Mouse (Mus musculus) hindbrain, postnatal 0 days (tissue): ENCODE measurements around the gene Nfil3. TPM values are rescaled to one million over a fixed set of nuclear protein-coding genes. Genes with fewer than 3 reads are reported as not detected.
A peak's percentile ranks its signal among the peaks of the same experiment; 100 is the strongest.

Experiments
- ATAC-seq: fragments of 200-750 bp; cut with Nextera tagmentation; 2 replicates; pipeline ENCODE4 v1.8.0; 2017; ENCODE audit warnings: mild to moderate bottlenecking, moderate TSS enrichment, moderate library complexity
- DNase-seq: peaks from one replicate; pipeline ENCODE4 v3.0.0-alpha.2; 2015; ENCODE audit warnings: low spot score
- H3K27ac ChIP-seq: fragments of 300-500 bp; sonication (generic); 2 replicates; pipeline ENCODE4 v1.5.1; 2014; ENCODE audit warnings: mild to moderate bottlenecking
- H3K27me3 ChIP-seq: fragments of 300-500 bp; sonication (generic); 2 replicates; pipeline ENCODE4 v1.6.1; 2014; ENCODE audit warnings: low read length, mixed read lengths; ENCODE audit not compliant: insufficient read depth
- H3K36me3 ChIP-seq: fragments of 300-500 bp; sonication (generic); 2 replicates; pipeline ENCODE4 v1.6.1; 2014; ENCODE audit warnings: low read length, mixed read lengths; ENCODE audit not compliant: insufficient read depth
- H3K4me1 ChIP-seq: fragments of 300-500 bp; sonication (generic); 2 replicates; pipeline ENCODE4 v1.6.1; 2014; ENCODE audit warnings: antibody characterized with exemption, low read length, mixed read lengths; ENCODE audit not compliant: insufficient read depth
- H3K4me2 ChIP-seq: fragments of 300-500 bp; sonication (generic); 2 replicates; pipeline ENCODE4 v1.6.1; 2014; ENCODE audit warnings: low read depth, mild to moderate bottlenecking, low read length, moderate library complexity, mixed read lengths
- H3K4me3 ChIP-seq: fragments of 300-500 bp; sonication (generic); 2 replicates; pipeline ENCODE4 v1.5.1; 2014; ENCODE audit warnings: low read length
- H3K9ac ChIP-seq: fragments of 300-500 bp; sonication (generic); replicated peaks from 2 replicates; pipeline ENCODE4 v1.6.1; 2014; ENCODE audit warnings: mild to moderate bottlenecking, low read length, moderate library complexity, mixed read lengths
- H3K9me3 ChIP-seq: fragments of 300-500 bp; sonication (generic); 2 replicates; pipeline ENCODE4 v1.6.1; 2016; ENCODE audit warnings: low read length, mixed read lengths
- CTCF ChIP-seq: IDR thresholded peaks from 2 replicates; pipeline ENCODE4 v1.5.1; 2016; ENCODE audit warnings: antibody characterized with exemption, control low read depth, low read depth
- WGBS: fragments of 180-500 bp; shearing (Covaris S2); extraction: QIAGEN DNeasy Blood & Tissue Kit; methylation state at CpG from one replicate; pipeline ENCODE4 v1.1.7; 2014; 5-methylcytosine and 5-hydroxymethylcytosine counted together
- polyA plus RNA-seq: library from polyadenylated mRNA; unstranded; fragments of >200 nt; fragmentation: Nextera tagmentation; extraction: Ambion mirVana; gene quantifications from 2 replicates; pipeline ENCODE4 v1.2.1, GENCODE M21; 2015
- total RNA-seq: library from RNA; depleted of rRNA; stranded (reverse); fragments of >200 nt; gene quantifications from 2 replicates; pipeline ENCODE4 v1.2.3, GENCODE M21; 2014

The Nfil3 gene
- total and polyA plus RNA-seq, 2 experiments from 2014 or later: 17.9 to 28.3 TPM

DNA sequence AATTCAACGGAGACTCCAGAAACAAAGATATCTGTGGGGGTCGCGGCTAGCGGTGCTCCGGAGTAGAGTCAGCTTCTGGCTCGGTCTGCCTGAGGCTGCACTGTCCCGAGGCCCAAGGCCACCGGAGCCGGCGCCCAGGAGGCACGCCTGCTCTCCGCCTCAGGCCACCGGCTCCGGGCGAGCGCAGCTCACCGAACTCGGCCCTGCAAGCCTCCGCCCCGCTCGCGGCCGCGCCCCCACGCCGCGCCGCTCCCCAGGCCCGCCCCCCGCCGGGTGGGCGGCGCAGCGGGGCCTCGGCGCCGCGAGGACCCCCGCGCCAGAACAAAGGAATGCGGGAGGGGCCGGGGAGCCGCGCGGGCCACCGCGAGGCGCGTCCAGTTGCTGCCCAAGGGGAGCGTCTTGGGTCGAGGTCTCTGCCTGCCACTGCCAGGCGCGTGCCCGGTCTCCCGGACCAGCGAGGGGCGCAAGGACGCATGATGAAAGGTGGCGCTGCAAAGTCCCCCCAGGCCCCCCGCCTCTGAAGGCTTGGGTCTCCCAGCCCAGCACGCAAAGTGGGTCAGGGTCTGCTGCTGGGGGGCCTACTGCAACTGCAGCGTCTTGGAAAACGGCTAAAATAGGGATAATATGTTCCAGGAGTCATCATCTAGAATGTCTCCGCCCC is 2.4 kb downstream of the Nfil3 start:
- peaks cover 13% of the 10 kb centered on the region; the same call in 1 of the 2 replicates for H3K4me1 ChIP-seq
- peak overlapping the region; percentile 96 for H3K27ac ChIP-seq
- ATAC-seq: 0 out of 2 replicates have a peak, but pooled peaks have one; percentile 10
- peak overlapping the region; percentile 78 for H3K4me2 ChIP-seq
- peak overlapping the region; percentile 95 for H3K9ac ChIP-seq
- no peaks in the 10 kb centered on the region for H3K27me3 ChIP-seq
- no peak for TF ChIP-seq CTCF
- H3K4me3 ChIP-seq: peak overlapping the region; percentile 81
- no peaks in the 10 kb centered on the region for H3K36me3 ChIP-seq
- peak; percentile 60 for DNase-seq
- WGBS: 2% methylated on average over 59 of the region's 64 CpGs
- no peaks in the 10 kb centered on the region for H3K9me3 ChIP-seq

- H3K9me3 ChIP-seq: no peaks in the 10 kb centered on the region
- WGBS: 33% methylated on average over 4 of the region's 4 CpGs
- no peak for TF ChIP-seq CTCF
- H3K4me1 ChIP-seq: peaks cover 13% of the 10 kb centered on the region; the same call in 1 of the 2 replicates
- peak overlapping the region; percentile 78 for H3K4me2 ChIP-seq
- no peaks in the 10 kb centered on the region for H3K36me3 ChIP-seq
- H3K27ac ChIP-seq: peak overlapping the region; percentile 96
- ATAC-seq: no peak
- peak overlapping the region; percentile 81 for H3K4me3 ChIP-seq
- peak overlapping the region; percentile 95 for H3K9ac ChIP-seq
- DNase-seq: no peak
- no peaks in the 10 kb centered on the region for H3K27me3 ChIP-seq
Observed at GRCm38 (mm10) chr13:52977757-52978156, 3.1 kb downstream of the Nfil3 start.

DNA sequence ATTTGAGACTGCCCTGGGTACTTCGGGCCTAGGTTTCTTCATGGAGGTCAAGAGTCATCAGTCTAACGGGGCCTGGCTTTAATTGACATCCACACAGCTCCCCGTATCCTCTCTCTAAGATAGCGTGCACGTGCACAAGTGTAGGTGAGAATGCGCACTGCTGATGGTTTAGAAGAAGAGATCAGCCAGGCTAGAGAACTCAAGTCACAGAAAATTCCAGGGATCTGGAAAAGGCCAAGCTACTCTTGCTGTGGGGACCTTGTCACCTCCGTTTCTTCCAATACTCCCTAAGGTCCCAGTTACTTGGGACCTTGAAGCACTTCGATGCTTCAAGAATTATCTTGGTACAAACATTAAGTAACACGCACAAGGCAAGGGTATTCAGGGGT is 3.7 kb downstream of the Nfil3 start:
- no peaks in the 10 kb centered on the region for H3K9me3 ChIP-seq
- DNase-seq (no peak), ATAC-seq (no peak)
- 72% methylated on average over 9 of the region's 9 CpGs for WGBS
- no peak for TF ChIP-seq CTCF
- peaks cover 12% of the 10 kb centered on the region; the same call in 1 of the 2 replicates for H3K4me1 ChIP-seq
- peak overlapping the region; percentile 95; the same call in 1 of the 2 replicates for H3K9ac ChIP-seq
- peak overlapping the region; percentile 78 for H3K4me2 ChIP-seq
- H3K4me3 ChIP-seq: peak overlapping the region; percentile 81
- no peaks in the 10 kb centered on the region for H3K27me3 ChIP-seq
- H3K27ac ChIP-seq: peak overlapping the region; percentile 96; the same call in 1 of the 2 replicates
- H3K36me3 ChIP-seq: no peaks in the 10 kb centered on the region

DNA sequence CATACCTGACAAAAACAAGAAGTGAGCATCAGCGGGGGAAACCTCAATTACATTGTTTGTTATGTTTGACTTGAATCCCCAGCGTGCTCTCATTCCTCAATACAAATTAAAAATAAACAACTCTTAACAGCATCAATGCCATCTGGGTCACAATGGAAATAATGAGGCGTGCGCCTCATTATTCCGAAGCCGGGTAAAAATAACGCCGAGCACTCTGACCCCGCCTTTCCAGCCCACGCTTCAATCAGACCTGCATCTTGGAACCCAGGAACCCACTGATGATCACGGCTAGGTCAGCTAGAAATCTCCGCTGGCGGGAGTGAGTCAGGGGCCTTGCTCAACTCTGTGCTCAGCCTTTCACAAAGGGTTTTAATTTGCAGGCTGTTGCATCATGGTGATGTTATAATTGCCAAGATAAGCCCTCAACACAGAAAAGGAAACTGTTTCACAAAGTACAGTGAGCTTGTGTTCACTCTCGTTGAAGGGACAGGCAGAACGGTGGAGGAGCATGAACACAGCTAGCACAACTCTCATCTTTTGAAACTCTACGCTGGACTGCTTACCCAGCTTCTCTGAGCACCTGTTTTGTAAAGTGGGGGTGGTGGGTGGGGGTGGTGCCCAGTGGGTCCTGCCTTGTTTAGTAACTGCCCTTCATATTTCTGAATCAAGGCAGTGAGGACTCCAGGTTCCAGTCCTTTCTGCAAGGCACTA is 4.2 kb downstream of the Nfil3 start:
- TF ChIP-seq CTCF: no peak
- DNase-seq (peak; percentile 13), ATAC-seq (no peak)
- H3K4me2 ChIP-seq: peak overlapping the region; percentile 78
- peak overlapping the region; percentile 96; the same call in 1 of the 2 replicates for H3K27ac ChIP-seq
- 26% methylated on average over 16 of the region's 16 CpGs for WGBS
- peak overlapping the region; percentile 95; the same call in 1 of the 2 replicates for H3K9ac ChIP-seq
- no peaks in the 10 kb centered on the region for H3K27me3 ChIP-seq
- peaks cover 10% of the 10 kb centered on the region; the same call in 1 of the 2 replicates for H3K4me1 ChIP-seq
- H3K36me3 ChIP-seq: no peaks in the 10 kb centered on the region
- no peaks in the 10 kb centered on the region for H3K9me3 ChIP-seq
- 0 out of 2 replicates have a peak overlapping the region, but pooled peaks have one; percentile 6 for H3K4me3 ChIP-seq

DNA sequence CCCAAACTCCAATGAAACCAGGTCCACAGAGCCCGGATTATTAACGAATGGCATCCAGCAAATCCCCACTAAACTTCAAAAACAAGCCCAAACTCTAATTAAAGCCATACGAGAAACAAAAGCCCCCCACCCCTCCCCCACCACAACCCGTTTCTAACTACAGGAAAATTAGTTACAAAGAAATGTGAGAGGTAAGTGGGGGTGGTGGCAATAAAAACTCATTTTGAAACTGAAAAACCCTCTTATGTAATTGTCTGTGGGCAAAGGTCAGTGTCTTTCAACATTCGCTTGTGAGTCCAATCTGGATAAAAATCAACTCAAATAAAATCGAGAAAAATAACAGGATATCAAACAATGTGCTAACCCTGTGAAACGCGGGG is 4.8 kb downstream of the Nfil3 start:
- no peak for ATAC-seq
- H3K9ac ChIP-seq: no peak overlapping the region
- no peak for DNase-seq

DNA sequence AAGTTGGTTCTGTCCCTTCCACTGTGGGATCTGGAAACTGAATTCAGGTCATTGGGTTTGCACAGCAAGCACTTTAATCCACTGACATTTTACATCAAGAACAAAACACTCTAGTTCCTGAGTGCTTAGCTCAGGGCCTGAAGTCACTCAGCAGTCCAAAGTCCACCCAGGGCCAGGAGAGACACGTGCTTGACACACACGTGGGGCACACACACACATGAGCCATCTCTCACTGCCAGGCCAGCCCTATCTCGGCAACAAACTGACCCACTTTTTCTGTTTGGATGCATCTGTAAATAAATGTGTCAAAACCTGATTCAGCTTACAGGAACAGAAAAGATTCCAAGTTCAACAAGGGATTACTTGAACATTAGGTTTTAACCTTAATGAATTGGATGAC is 6.2 kb downstream of the Nfil3 start:
- DNase-seq: no peak
- no peak for TF ChIP-seq CTCF
- Histone ChIP-seq H3K27ac (no peak overlapping the region), H3K4me3 (no peak overlapping the region), H3K9ac (no peak overlapping the region), H3K9me3 (no peaks in the 10 kb centered on the region), H3K36me3 (no peaks in the 10 kb centered on the region), H3K27me3 (no peaks in the 10 kb centered on the region), H3K4me1 (peaks cover 10% of the 10 kb centered on the region; the same call in 1 of the 2 replicates), H3K4me2 (no peak overlapping the region)
- no peak for ATAC-seq
- WGBS: 61% methylated on average over 3 of the region's 3 CpGs

More for the DNA sequence above, 4.8 kb downstream of the Nfil3 start:
- TF ChIP-seq CTCF: no peak
- H3K36me3 ChIP-seq: no peaks in the 10 kb centered on the region
- 41% methylated on average over 8 of the region's 8 CpGs for WGBS
- H3K4me1 ChIP-seq: peaks cover 10% of the 10 kb centered on the region; the same call in 1 of the 2 replicates
- H3K4me3 ChIP-seq: no peak overlapping the region
- H3K4me2 ChIP-seq: peak overlapping the region; percentile 78; the same call in 1 of the 2 replicates
- no peak overlapping the region for H3K27ac ChIP-seq
- no peaks in the 10 kb centered on the region for H3K9me3 ChIP-seq
- H3K27me3 ChIP-seq: no peaks in the 10 kb centered on the region

- Histone ChIP-seq H3K4me3 (no peak overlapping the region), H3K9ac (no peak overlapping the region), H3K4me2 (no peak overlapping the region), H3K36me3 (no peaks in the 10 kb centered on the region; the same call in 1 of the 2 replicates), H3K4me1 (peaks cover 10% of the 10 kb centered on the region; the same call in 1 of the 2 replicates), H3K9me3 (no peaks in the 10 kb centered on the region), H3K27ac (no peak overlapping the region), H3K27me3 (no peaks in the 10 kb centered on the region)
- DNase-seq: no peak
- ATAC-seq: no peak
- WGBS: 90% methylated on average over 10 of the region's 10 CpGs
- TF ChIP-seq CTCF: no peak
Observed at GRCm38 (mm10) chr13:52973427-52973826, 7.4 kb downstream of the Nfil3 start.
